Mouse (Mus musculus) urinary bladder, postnatal 36 days (tissue): ENCODE measurements around the gene Tbx3.

ENCODE experiments used
- DNase-seq, 2 experiments: peaks; one replicate each; pipeline ENCODE4 v3.0.0; 2022; ENCODE audit warnings: low spot score in 2 of 2, mixed read lengths in 1 of 2

Gene Tbx3

GRCm38 (mm10) chr5:119670566-119671108, at the start of gene Tbx3:
Gene Tbx3 (plus strand): TSS chr5:119670669.
- DNase-seq, result peak; percentile 92 to 96

DNA sequence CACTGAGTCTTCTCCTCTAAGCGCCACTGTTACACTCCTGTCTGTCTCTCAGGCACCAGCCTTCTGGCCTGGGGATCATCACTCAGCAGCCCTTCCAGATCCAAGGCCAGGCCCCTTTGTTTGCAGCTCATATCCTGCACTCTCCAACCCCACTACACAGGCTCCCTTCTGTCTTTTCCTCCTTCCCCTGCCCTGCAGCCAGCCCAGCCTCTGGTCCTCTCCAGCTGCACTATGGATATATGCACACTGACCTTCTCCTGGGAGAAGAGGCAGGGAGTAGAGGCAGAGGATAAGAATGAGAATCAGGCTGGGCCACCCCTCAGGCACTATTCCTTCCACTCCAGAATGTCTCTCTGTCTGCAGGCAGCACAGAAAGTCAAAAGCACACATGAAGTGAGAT, 48.4 kb upstream of the Tbx3 start:
- no peak for DNase-seq

GRCm38 (mm10) chr5:119624554-119624953, 45.9 kb upstream of the Tbx3 start:
- DNase-seq, result no peak

DNA sequence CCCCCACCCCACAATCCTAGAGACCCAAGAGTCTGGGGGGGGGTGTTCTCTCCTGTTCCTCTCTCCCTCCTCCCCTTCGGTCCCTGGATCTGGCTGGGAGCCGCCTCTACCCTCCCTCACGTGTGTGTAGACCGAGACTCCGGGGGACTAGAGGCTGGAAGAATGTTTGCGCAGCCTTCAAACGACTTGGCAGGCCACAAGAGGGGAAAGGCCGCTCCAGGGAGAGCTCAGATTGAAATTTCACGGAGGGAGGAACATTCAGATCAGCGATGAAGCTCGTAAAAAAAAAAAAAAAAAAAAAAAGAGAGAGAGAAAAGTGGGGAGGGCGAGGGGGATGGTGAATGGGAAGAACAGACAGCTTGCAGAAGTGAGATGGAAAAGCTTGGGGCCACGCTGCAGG, 44.9 kb upstream of the Tbx3 start:
- DNase-seq, result no peak

GRCm38 (mm10) chr5:119626154-119626553, 44.3 kb upstream of the Tbx3 start:
- no peak for DNase-seq

DNA sequence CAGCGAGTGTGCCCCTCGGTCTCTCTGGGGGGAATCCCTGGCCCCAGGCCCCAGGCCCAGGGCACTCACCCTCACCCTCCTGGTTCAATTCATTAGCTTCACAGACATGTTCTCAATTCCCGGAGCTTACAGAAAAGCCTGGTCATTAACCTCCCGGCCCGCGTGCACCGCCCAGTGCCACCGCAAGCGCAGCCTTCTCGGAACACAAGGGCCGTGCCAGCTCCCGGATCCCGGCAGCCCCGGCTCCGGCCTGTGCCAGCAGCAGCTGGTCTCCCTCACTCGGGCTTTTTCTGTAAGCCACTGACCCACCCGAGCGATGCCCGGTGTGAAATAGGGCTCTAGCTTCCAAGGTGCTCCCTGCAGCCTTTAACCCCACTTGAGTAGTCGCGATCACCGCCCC, 43.8 kb upstream of the Tbx3 start:
- DNase-seq, result no peak

DNA sequence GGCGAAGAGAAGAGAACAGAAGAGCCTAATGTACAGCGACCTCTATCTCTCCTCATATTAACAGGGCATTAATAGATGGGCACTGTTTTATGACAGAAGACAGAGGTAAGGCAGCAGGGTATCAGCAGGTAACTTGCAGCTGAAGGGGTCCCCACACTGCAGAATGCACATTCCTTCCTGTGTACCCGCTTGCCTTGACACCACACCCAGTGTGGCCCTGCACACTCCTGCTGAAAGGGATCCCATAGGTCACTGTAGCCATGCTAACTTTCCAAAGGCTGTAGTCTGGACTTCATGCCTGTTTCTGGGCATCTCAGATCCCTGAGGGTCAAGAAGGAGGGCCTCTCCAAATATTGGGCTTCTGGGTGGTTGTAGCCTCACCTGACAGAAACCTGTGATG, 42.4 kb upstream of the Tbx3 start:
- no peak for DNase-seq

DNA sequence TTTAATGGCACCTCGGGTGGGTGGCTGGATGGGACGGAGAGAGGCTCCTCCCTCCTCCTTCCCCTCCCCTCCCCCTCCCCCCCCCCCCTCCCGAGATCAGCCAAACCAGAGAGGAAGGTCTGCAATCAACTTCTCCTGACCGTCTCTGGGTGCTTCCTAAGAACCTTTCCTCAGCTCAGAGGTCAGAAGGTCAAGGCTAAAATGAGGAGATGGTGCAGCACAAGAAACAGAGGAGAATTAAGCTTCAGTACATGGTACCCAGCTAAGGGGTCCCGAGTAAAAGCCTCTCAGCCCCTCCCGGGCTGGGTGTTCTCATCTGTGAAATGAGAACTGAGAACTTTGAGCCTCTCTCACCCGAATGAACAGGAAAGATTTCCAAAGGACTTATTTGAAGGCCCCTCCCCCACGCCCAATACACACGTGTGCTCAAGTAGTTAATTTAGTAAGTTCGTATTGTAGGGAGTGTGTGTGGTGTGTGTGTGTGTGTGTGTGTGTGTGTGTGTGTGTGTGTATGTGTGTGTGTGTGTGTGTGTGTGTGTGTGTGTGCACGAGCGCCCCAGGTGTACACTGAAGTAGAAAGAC, 41.6 kb upstream of the Tbx3 start:
- DNase-seq, result no peak

DNA sequence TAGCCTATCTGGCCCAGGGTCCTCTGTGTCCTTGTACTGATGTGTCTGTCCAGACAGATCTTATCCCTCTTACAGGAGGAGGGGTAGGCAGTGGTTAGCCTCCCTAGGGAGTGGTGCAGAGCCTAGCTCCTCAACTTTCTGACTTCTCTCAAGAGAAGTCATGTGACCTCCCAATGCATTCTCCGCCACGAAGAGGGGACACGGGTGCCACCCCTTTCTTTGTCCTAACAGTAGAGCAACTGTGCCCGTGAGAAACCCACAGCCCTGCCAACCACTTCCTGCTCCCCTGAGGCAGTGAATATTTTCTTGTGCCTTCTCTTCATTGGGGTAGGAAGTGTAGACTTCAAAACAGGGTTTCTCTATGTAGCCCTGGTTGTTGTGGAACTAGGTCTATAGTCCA, 36.9 kb upstream of the Tbx3 start:
- DNase-seq, result no peak

DNA sequence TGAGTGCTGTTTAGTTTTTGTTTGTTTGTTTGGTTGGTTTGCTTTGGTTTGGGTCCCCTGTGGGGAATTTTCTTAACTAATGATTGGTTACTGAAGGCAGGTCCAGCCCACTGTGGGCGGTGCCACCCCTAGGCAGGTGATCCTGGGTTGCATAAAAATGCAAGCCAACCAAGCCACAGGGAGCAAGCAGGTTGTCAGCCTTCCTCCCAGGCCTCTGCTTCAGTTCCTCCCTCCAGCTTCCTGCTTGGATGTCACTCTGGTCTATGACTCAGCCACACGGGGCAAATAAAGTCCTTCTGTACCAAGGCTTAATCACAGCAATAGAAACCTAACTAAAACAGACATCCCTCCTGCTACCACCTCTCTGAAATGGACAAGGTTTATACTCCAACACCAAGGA, 35.6 kb upstream of the Tbx3 start:
- DNase-seq, result peak in 1 of 2 experiments; percentile 24

GRCm38 (mm10) chr5:119638300-119638699, 32.2 kb upstream of the Tbx3 start:
- no peak for DNase-seq

- no peak for DNase-seq
Observed at GRCm38 (mm10) chr5:119641094-119641493, 29.4 kb upstream of the Tbx3 start.

- no peak for DNase-seq
Observed at GRCm38 (mm10) chr5:119641714-119642113, 28.8 kb upstream of the Tbx3 start.

DNA sequence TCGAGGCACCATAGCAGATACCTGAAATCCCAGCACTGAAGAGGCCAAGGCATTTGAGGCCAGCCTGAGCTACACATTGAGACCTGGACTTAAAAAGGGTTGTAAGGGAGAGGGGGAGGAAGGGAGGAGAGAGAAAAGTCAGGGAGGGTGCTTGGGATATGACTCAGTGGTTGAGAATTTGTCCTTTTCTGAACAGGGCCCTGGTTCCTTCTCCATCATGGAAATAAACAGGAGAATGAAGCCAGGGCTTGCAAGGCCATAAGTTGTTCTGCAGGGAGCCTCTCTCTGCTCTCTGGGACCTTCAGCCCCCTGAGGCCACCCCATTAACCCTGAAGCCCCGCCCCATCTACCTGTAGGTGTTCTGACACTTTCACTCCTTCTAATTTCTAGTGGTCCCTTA, 23.5 kb upstream of the Tbx3 start:
- DNase-seq, result no peak

DNA sequence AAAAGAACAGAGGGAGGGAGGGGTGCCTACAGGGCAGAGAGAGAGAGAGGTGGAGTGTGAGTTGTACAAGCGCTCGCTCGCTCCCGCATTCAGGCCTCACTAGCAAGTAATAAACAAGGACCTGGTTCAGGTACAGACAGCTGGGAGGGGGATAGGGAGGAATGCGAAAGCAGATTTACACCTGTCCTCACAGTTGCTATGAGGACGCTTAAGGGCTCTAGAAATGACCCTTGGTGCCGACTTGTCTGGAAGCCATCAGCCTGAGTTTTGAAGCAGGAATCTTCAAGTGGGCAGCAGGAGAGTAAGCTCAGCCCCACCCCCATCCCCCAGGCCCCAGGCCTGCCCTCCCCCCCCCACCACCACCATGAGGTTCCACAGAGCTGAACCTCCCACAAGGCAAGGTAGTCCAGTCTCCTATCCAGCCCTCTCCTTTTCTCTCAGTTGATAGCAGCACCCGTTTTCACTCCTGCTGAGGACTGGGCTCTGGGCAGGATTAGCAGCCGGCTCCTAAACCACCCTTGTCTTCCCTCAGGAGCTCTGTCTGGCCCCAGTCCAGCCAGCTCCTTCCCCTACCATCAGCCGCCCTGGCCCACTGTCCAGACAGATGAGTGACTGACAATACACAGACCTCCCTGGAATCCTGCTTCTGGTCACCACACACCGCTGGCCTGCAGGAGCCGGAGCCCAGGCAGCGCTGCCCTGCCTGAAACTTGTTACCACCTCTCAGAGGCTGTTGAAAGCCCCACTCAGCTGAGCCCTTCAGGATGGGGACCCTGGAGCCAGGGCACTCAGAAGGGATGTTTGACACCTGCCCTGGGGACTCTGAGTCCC, 19.1 kb upstream of the Tbx3 start:
- DNase-seq, result no peak

GRCm38 (mm10) chr5:119656354-119656753, 14.1 kb upstream of the Tbx3 start:
- no peak for DNase-seq

DNA sequence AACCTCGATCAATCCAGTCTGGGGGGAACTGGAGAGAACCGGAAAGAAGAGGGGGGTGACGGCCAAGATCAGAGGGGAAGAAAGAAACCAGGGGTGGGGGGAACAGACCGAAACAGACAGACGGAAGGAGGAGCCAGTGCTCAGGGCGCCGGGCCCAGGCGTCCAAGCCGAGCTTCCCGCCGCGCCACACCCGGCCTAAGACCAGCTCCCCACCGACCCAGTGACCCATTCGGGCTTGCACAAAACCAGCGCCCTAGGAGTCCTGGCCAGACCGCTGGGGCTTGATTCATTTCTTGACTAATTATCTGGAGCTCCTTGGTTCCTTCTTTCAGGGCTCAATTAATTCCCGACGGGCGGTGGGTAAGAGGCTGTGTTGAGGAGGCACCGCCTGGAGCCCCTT, 13.6 kb upstream of the Tbx3 start:
- no peak for DNase-seq

- DNase-seq, result no peak
Observed at GRCm38 (mm10) chr5:119657362-119657761, 13.1 kb upstream of the Tbx3 start.

GRCm38 (mm10) chr5:119657804-119658203, 12.7 kb upstream of the Tbx3 start:
- no peak for DNase-seq

- no peak for DNase-seq
Observed at GRCm38 (mm10) chr5:119658396-119658795, 12.1 kb upstream of the Tbx3 start.

GRCm38 (mm10) chr5:119659041-119659440, 11.4 kb upstream of the Tbx3 start:
- no peak for DNase-seq

DNA sequence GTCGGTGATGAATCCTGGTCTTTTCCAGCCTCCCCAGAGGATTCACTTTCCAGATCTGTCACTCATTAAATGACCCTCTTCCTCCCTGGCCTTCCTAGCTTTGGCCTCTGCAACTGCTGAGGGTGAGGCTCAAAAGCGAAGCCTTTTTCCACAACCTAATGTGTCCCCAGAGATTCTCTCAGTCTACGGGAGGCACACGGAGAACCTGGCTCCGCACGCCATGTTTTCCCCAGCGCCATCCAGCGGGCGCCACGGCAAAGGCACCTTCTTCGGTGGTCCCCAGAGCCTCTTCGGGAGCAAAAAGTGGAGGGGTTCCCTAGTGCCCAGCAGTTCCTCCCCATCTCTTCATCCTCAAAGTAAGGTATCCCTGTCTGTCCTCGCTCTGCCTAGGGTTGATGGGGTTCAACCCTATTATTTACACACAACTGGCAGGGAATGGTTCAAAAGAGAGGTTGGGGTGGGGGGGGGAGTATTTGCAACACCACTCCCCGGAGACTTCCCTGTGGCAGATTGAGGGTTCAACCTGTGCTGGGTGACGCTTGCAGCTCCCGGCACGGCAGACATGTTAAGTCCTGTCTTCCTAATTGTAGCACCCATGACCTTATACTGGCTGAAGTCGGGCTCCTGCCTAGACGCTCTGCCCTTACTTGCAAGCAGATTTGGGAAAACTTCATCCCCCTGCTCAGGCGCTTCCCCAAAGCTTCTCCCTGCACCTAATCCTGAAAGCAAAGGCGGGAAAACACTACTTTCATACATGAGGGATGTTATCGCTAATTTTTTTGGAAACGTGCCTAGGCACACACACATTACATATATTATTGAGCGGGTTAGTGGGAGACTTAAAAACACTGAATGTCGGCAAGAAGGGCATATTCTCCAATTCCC, 9.7 kb upstream of the Tbx3 start:
- no peak for DNase-seq
